Mouse (Mus musculus): Measurements from ENCODE around the gene Nek4. TPM values are rescaled to one million over a fixed set of nuclear protein-coding genes. Genes with fewer than 3 reads are reported as not detected.

Gene Nek4
- polyA plus RNA-seq, 1 experiment, result 1.4 TPM

GRCm38 (mm10) chr14:30949986-30950385 lies 1.2 kb upstream of the Nek4 start:
- TF ChIP-seq FLI1 (IDR thresholded peaks at IDR 0.05; ENCODE audit: low read length) (no peak), GATA1 (IDR thresholded peaks at IDR 0.05; ENCODE audit: borderline replicate concordance, low read length) (no peak)
- no peaks in the 10 kb centered on the region for H3K9me3 ChIP-seq
- peaks cover 9% of the 10 kb centered on the region for H3K36me3 ChIP-seq (replicated peaks; ENCODE audit: low read length)
- H3K27me3 ChIP-seq (replicated peaks), result peaks cover 12% of the 10 kb centered on the region
- H3K4me3 ChIP-seq (replicated peaks), result no peak overlapping the region
- H3K4me1 ChIP-seq, result peaks cover 35% of the 10 kb centered on the region

GRCm38 (mm10) chr14:30958517-30958916 lies 7.3 kb downstream of the Nek4 start:
- Histone ChIP-seq H3K9me3 (no peaks in the 10 kb centered on the region), H3K4me3 (replicated peaks) (no peak overlapping the region), H3K36me3 (replicated peaks; ENCODE audit: low read length) (peaks cover 59% of the 10 kb centered on the region), H3K4me1 (peaks cover 15% of the 10 kb centered on the region), H3K27me3 (replicated peaks) (no peaks in the 10 kb centered on the region)
- no peak for TF ChIP-seq GATA1 (IDR thresholded peaks at IDR 0.05; ENCODE audit: borderline replicate concordance, low read length)
- no peak for TF ChIP-seq FLI1 (IDR thresholded peaks at IDR 0.05; ENCODE audit: low read length)

GRCm38 (mm10) chr14:30959031-30959430 lies 7.9 kb downstream of the Nek4 start:
- Histone ChIP-seq H3K27me3 (replicated peaks) (no peaks in the 10 kb centered on the region), H3K36me3 (replicated peaks; ENCODE audit: low read length) (peaks cover 55% of the 10 kb centered on the region), H3K9me3 (no peaks in the 10 kb centered on the region), H3K4me3 (replicated peaks) (no peak overlapping the region), H3K4me1 (peaks cover 12% of the 10 kb centered on the region)
- TF ChIP-seq GATA1 (IDR thresholded peaks at IDR 0.05; ENCODE audit: borderline replicate concordance, low read length) (no peak), FLI1 (IDR thresholded peaks at IDR 0.05; ENCODE audit: low read length) (no peak)

- Histone ChIP-seq H3K36me3 (replicated peaks; ENCODE audit: low read length) (peaks cover 54% of the 10 kb centered on the region), H3K4me1 (peaks cover 12% of the 10 kb centered on the region)
- TF ChIP-seq FLI1 (IDR thresholded peaks at IDR 0.05; ENCODE audit: low read length), result no peak
- TF ChIP-seq GATA1 (IDR thresholded peaks at IDR 0.05; ENCODE audit: borderline replicate concordance, low read length), result no peak
These were observed 9.2 kb downstream of the Nek4 start for GRCm38 (mm10) chr14:30960366-30960765.

GRCm38 (mm10) chr14:30974204-30974603 lies 23.0 kb downstream of the Nek4 start:
- peaks cover 11% of the 10 kb centered on the region for H3K4me1 ChIP-seq
- H3K4me3 ChIP-seq (replicated peaks), result no peak overlapping the region
- peaks cover 60% of the 10 kb centered on the region for H3K36me3 ChIP-seq (replicated peaks; ENCODE audit: low read length)
- H3K9me3 ChIP-seq, result no peaks in the 10 kb centered on the region
- no peaks in the 10 kb centered on the region for H3K27me3 ChIP-seq (replicated peaks)
- no peak for TF ChIP-seq FLI1 (IDR thresholded peaks at IDR 0.05; ENCODE audit: low read length)
- TF ChIP-seq GATA1 (IDR thresholded peaks at IDR 0.05; ENCODE audit: borderline replicate concordance, low read length), result no peak

More at GRCm38 (mm10) chr14:30960366-30960765, 9.2 kb downstream of the Nek4 start:
- Histone ChIP-seq H3K27me3 (replicated peaks) (no peaks in the 10 kb centered on the region), H3K4me3 (replicated peaks) (no peak overlapping the region), H3K9me3 (no peaks in the 10 kb centered on the region)

GRCm38 (mm10) chr14:30976222-30976621 lies 25.0 kb downstream of the Nek4 start:
- no peak overlapping the region for H3K4me3 ChIP-seq (replicated peaks)
- peaks cover 54% of the 10 kb centered on the region for H3K36me3 ChIP-seq (replicated peaks; ENCODE audit: low read length)
- H3K9me3 ChIP-seq, result no peaks in the 10 kb centered on the region
- no peaks in the 10 kb centered on the region for H3K27me3 ChIP-seq (replicated peaks)
- H3K4me1 ChIP-seq, result peaks cover 11% of the 10 kb centered on the region
- TF ChIP-seq FLI1 (IDR thresholded peaks at IDR 0.05; ENCODE audit: low read length), result no peak
- TF ChIP-seq GATA1 (IDR thresholded peaks at IDR 0.05; ENCODE audit: borderline replicate concordance, low read length), result no peak

GRCm38 (mm10) chr14:30996417-30996816 lies 45.2 kb downstream of the Nek4 start:
- peaks cover 26% of the 10 kb centered on the region for H3K36me3 ChIP-seq (replicated peaks; ENCODE audit: low read length)

GRCm38 (mm10) chr14:31000356-31000755 lies 49.2 kb downstream of the Nek4 start:
- Histone ChIP-seq H3K36me3 (replicated peaks; ENCODE audit: low read length) (peaks cover 29% of the 10 kb centered on the region), H3K4me3 (replicated peaks) (peak overlapping the region; percentile 96), H3K27me3 (replicated peaks) (no peaks in the 10 kb centered on the region), H3K9me3 (no peaks in the 10 kb centered on the region), H3K4me1 (peaks cover 65% of the 10 kb centered on the region)
- no peak for TF ChIP-seq FLI1 (IDR thresholded peaks at IDR 0.05; ENCODE audit: low read length)
- TF ChIP-seq GATA1 (IDR thresholded peaks at IDR 0.05; ENCODE audit: borderline replicate concordance, low read length), result no peak

More at GRCm38 (mm10) chr14:30996417-30996816, 45.2 kb downstream of the Nek4 start:
- no peak overlapping the region for H3K4me3 ChIP-seq (replicated peaks)
- peaks cover 35% of the 10 kb centered on the region for H3K4me1 ChIP-seq
- H3K27me3 ChIP-seq (replicated peaks), result no peaks in the 10 kb centered on the region
- TF ChIP-seq FLI1 (IDR thresholded peaks at IDR 0.05; ENCODE audit: low read length), result no peak
- TF ChIP-seq GATA1 (IDR thresholded peaks at IDR 0.05; ENCODE audit: borderline replicate concordance, low read length), result no peak
- H3K9me3 ChIP-seq, result no peaks in the 10 kb centered on the region

DNA sequence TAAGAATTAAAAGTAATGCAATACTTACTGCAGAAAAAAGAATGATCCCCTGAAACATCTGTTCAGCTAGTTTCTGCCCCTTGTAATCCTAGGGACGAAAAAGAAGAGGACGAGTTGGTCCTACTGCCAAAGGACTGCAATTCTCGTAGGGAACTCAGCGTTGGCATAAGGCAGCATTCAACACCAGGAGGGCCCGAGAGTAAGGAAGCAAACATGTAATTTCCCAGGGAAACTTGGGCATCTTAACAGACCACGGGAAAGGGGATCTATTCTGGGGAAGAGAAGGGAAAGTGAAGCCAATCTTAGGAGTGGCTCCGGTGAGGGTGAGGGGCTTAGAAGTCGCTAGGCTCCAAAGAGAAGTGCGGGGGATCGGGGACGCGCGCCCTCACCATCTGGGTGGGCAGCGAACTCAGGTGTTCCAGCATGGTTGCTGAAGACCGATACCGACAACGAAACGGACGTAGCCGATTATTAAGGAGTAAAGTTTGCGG lies 49.7 kb downstream of the Nek4 start:
- H3K36me3 ChIP-seq (replicated peaks; ENCODE audit: low read length), result peaks cover 29% of the 10 kb centered on the region
- H3K4me3 ChIP-seq (replicated peaks), result peak overlapping the region; percentile 96
- no peaks in the 10 kb centered on the region for H3K9me3 ChIP-seq
- H3K27me3 ChIP-seq (replicated peaks), result no peaks in the 10 kb centered on the region
- peaks cover 68% of the 10 kb centered on the region for H3K4me1 ChIP-seq
- TF ChIP-seq GATA1 (IDR thresholded peaks at IDR 0.05; ENCODE audit: borderline replicate concordance, low read length) (no peak), FLI1 (IDR thresholded peaks at IDR 0.05; ENCODE audit: low read length) (no peak)

DNA sequence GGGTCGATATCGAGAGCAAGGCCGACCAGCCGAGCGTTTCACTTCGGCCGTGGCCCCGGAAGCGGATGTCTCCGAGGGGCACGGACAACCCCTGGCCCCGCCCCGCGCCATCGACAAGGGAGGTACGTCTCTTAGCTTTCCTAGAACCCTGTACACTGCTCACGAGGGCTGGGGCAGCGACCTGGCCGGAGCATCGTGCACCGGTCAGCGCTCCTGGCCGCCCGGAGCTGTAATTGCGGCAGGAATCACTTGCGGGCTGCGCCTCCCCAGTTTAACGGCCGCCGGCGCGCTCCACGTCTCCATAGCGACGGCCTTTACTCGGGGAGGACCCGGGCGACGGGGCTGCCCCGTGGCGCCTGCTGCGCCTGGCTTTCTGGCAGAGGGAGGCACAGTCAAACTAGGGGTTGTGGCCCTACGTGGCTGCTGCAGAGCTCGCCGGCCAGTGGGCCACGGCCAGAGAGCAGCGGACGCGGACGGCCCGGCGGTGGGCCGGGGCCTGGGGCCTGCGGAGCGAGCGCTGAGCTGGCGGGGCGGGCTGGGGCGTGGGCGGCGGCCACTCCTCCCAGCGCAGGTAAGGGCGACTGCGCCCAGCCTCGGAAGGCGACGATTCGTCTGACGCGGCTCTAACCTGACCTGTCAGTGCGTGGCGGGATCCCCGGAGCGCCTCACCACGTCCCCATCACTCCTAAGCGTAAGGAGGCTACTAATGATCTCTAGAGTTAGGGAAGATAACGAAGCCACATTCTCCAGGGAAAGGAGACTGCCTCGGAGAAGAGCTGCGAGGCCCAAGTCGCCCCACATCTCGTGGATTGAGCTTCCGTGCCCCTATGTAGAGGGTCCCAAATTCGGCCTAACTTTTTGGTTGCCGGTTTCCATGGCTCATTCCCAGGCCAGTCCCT lies 50.4 kb downstream of the Nek4 start, which contains the start of the genes Glt8d1 and Spcs1:
TSS of gene Glt8d1 (plus strand) at position 94 of the 899 bp plus-strand sequence.
TSS of gene Spcs1 (minus strand) at position 366 of the 899 bp plus-strand sequence.
- Histone ChIP-seq H3K36me3 (replicated peaks; ENCODE audit: low read length) (peaks cover 31% of the 10 kb centered on the region), H3K4me1 (peaks cover 67% of the 10 kb centered on the region), H3K4me3 (replicated peaks) (peak within 1 kb of the TSS; percentile 96), H3K27me3 (replicated peaks) (no peaks in the 10 kb centered on the region), H3K9me3 (no peaks in the 10 kb centered on the region)
- no peak for TF ChIP-seq GATA1 (IDR thresholded peaks at IDR 0.05; ENCODE audit: borderline replicate concordance, low read length)
- no peak for TF ChIP-seq FLI1 (IDR thresholded peaks at IDR 0.05; ENCODE audit: low read length)
